In genomic region chr8:120665726-120666455, GRCm38 (mm10) we compare ENCODE assay signal across 8 mouse cellular contexts. TPM values are rescaled to one million over a fixed set of nuclear protein-coding genes. Genes with fewer than 3 reads are reported as not detected.
A peak's percentile ranks its signal among the peaks of the same experiment; 100 is the strongest.
DNase-seq lines count a peak whose midpoint lies in the region; ATAC-seq and TF ChIP-seq lines count a peak whose summit lies in the region.

No protein-coding gene starts in this region.

- no peaks in the 10 kb centered on the region for H3K27me3 ChIP-seq in heart, adult 2 months (ENCODE audit: control insufficient read depth, insufficient read depth, low read length)
- no peaks in the 10 kb centered on the region for H3K27me3 ChIP-seq in embryonic facial prominence, embryonic 11.5 days (ENCODE audit: control insufficient read depth, insufficient read depth, low read length)
- no peaks in the 10 kb centered on the region for H3K27me3 ChIP-seq in neural tube, embryonic 12.5 days (replicated peaks)

- H3K27ac ChIP-seq in heart, adult 2 months: no peak overlapping the region
- H3K27ac ChIP-seq in embryonic facial prominence, embryonic 11.5 days (replicated peaks; ENCODE audit: low read depth, low read length): no peak overlapping the region
- no peak overlapping the region for H3K27ac ChIP-seq in neural tube, embryonic 12.5 days

- H3K4me2 ChIP-seq in embryonic facial prominence, embryonic 11.5 days (ENCODE audit: low read depth, low read length): no peak overlapping the region; the same call in 1 of the 2 replicates
- H3K4me2 ChIP-seq in neural tube, embryonic 12.5 days (replicated peaks): peak overlapping the region; percentile 92

- no peaks in the 10 kb centered on the region for H3K36me3 ChIP-seq in heart, adult 2 months (ENCODE audit: control insufficient read depth, insufficient read depth, low read length)
- H3K36me3 ChIP-seq in embryonic facial prominence, embryonic 11.5 days (replicated peaks; ENCODE audit: control insufficient read depth, insufficient read depth, low read depth, low read length): no peaks in the 10 kb centered on the region; the same call in 1 of the 2 replicates
- peaks cover 13% of the 10 kb centered on the region for H3K36me3 ChIP-seq in neural tube, embryonic 12.5 days

- DNase-seq in heart, adult 2 months: no peak
- DNase-seq in heart, adult 8-10 months (ENCODE audit: low spot score): no peak
- peak; percentile 78 for DNase-seq in A20 (ENCODE audit: low read depth, low spot score)
- DNase-seq in embryonic facial prominence, embryonic 11.5 days (ENCODE audit: low spot score): peak; percentile 36
- peak; percentile 55 to 56 for DNase-seq in kidney, postnatal 36 days
- DNase-seq in adrenal gland, adult 8-10 months: no peak

- H3K79me2 ChIP-seq in heart, adult 2 months (replicated peaks; ENCODE audit: control insufficient read depth, insufficient read depth, low read length): peaks cover 2% of the 10 kb centered on the region

- peak; percentile 34 for TF ChIP-seq CTCF in heart, adult 2 months (IDR thresholded peaks at IDR 0.05)

- H3K9me3 ChIP-seq in embryonic facial prominence, embryonic 11.5 days (replicated peaks; ENCODE audit: control insufficient read depth, low read length): no peaks in the 10 kb centered on the region
- H3K9me3 ChIP-seq in neural tube, embryonic 12.5 days: no peaks in the 10 kb centered on the region

- TF ChIP-seq POLR2A in heart, adult 2 months (IDR thresholded peaks at IDR 0.05; ENCODE audit: insufficient read depth, low read depth, low read length): no peak

- no peak for ATAC-seq in embryonic facial prominence, embryonic 11.5 days (replicated peaks; ENCODE audit: insufficient number of reproducible peaks, low FRiP score, low TSS enrichment, low read depth)
- no peak for ATAC-seq in neural tube, embryonic 12.5 days (ENCODE audit: low FRiP score, low read depth)
- no peak for ATAC-seq in monocyte, adult 5-6 weeks (replicated peaks; ENCODE audit: insufficient number of reproducible peaks, low FRiP score, low TSS enrichment, poor library complexity, severe bottlenecking)

- TF ChIP-seq EP300 in heart, adult 2 months (IDR thresholded peaks at IDR 0.05; ENCODE audit: insufficient read depth, low read depth, low read length): no peak

- H3K4me1 ChIP-seq in heart, adult 2 months (ENCODE audit: control insufficient read depth, insufficient read depth, low read length): peaks cover 9% of the 10 kb centered on the region
- peaks cover 4% of the 10 kb centered on the region; the same call in 1 of the 2 replicates for H3K4me1 ChIP-seq in embryonic facial prominence, embryonic 11.5 days (ENCODE audit: control insufficient read depth, insufficient read depth, low read length)
- H3K4me1 ChIP-seq in neural tube, embryonic 12.5 days: peaks cover 38% of the 10 kb centered on the region

- intact Hi-C loops in heart, adult 2 months (cut with DNase I): no loop called here

- H3K4me3 ChIP-seq in heart, adult 2 months: no peak overlapping the region
- H3K4me3 ChIP-seq in embryonic facial prominence, embryonic 11.5 days (ENCODE audit: low read depth, low read length): 0 out of 2 replicates have a peak overlapping the region, but pooled peaks have one; percentile 1
- peak overlapping the region; percentile 88; the same call in 1 of the 2 replicates for H3K4me3 ChIP-seq in neural tube, embryonic 12.5 days

- 75% methylated on average over 3 of the region's 3 CpGs for WGBS in heart, adult 2 months
- 63% methylated on average over 3 of the region's 3 CpGs for WGBS in embryonic facial prominence, embryonic 11.5 days
- WGBS in neural tube, embryonic 12.5 days: 83% methylated on average over 3 of the region's 3 CpGs

- no peak overlapping the region for H3K9ac ChIP-seq in heart, adult 2 months (ENCODE audit: low read depth, low read length)
- no peak overlapping the region for H3K9ac ChIP-seq in embryonic facial prominence, embryonic 11.5 days (replicated peaks; ENCODE audit: low read length)
- H3K9ac ChIP-seq in neural tube, embryonic 12.5 days: peak overlapping the region; percentile 96; the same call in 1 of the 2 replicates

RNA-seq across cellular contexts. Expression of gene Gm27021, which starts 2.0 kb away (rescaled TPM):
- total RNA-seq in heart, adult 2 months (2021): not detected
- polyA plus RNA-seq in heart, adult 2 months (2012; rRNA removed): not detected in 2 replicates
- not detected for total RNA-seq in heart, adult 8-10 months (2022)
- polyA plus RNA-seq in embryonic facial prominence, embryonic 11.5 days (2014; fragmentation: Nextera tagmentation; extraction: Ambion mirVana): 1.8 and 3.0 TPM in 2 replicates
- 2.4 and 6.3 TPM in 2 replicates for polyA plus RNA-seq in neural tube, embryonic 12.5 days (2016; fragmentation: Nextera tagmentation; extraction: Ambion mirVana)
- total RNA-seq in adrenal gland, adult 8-10 months (2022): 1 to 10 TPM in 1 of 4 experiments, not detected in 3; 1.4 TPM
- total RNA-seq in monocyte, adult 5-6 weeks (2017): not detected in 3 replicates

RNA-seq across cellular contexts. Expression of gene Cox4i1, which starts 2.1 kb away (rescaled TPM):
- 1,000 to 10,000 TPM; 4,113 to 4,965 TPM for total RNA-seq in heart, adult 2 months (2021)
- 4,656 and 4,851 TPM in 2 replicates for polyA plus RNA-seq in heart, adult 2 months (2012; rRNA removed)
- total RNA-seq in heart, adult 8-10 months (2022): 1,000 to 10,000 TPM; 4,385 to 5,037 (median 4,791) TPM
- 854 and 888 TPM in 2 replicates for polyA plus RNA-seq in embryonic facial prominence, embryonic 11.5 days (2014; fragmentation: Nextera tagmentation; extraction: Ambion mirVana)
- 950 and 1,041 TPM in 2 replicates for polyA plus RNA-seq in neural tube, embryonic 12.5 days (2016; fragmentation: Nextera tagmentation; extraction: Ambion mirVana)
- total RNA-seq in adrenal gland, adult 8-10 months (2022): 1,000 to 10,000 TPM in 3 of 4 experiments, 100 to 1,000 TPM in 1; 952 to 1,243 (median 1,190) TPM
- 315 to 382 TPM (median 356 TPM) in 3 replicates for total RNA-seq in monocyte, adult 5-6 weeks (2017)

RNA-seq across cellular contexts. Expression of gene Emc8, which starts 2.5 kb away (rescaled TPM):
- 10 to 100 TPM; 42.2 to 46.3 TPM for total RNA-seq in heart, adult 2 months (2021)
- 34.1 and 36.9 TPM in 2 replicates for polyA plus RNA-seq in heart, adult 2 months (2012; rRNA removed)
- total RNA-seq in heart, adult 8-10 months (2022): 10 to 100 TPM; 44.3 to 57.6 (median 46.7) TPM
- 322 and 338 TPM in 2 replicates for polyA plus RNA-seq in embryonic facial prominence, embryonic 11.5 days (2014; fragmentation: Nextera tagmentation; extraction: Ambion mirVana)
- polyA plus RNA-seq in neural tube, embryonic 12.5 days (2016; fragmentation: Nextera tagmentation; extraction: Ambion mirVana): 204 and 214 TPM in 2 replicates
- total RNA-seq in adrenal gland, adult 8-10 months (2022): 100 to 1,000 TPM in 2 of 4 experiments, 10 to 100 TPM in 2; 80.9 to 130 (median 112) TPM
- total RNA-seq in monocyte, adult 5-6 weeks (2017): 12.1 to 40.3 TPM (median 26.7 TPM) in 3 replicates

RNA-seq across cellular contexts. Expression of gene 1190005I06Rik, which starts 18.5 kb away (rescaled TPM):
- total RNA-seq in heart, adult 2 months (2021): 1 to 10 TPM; 3.9 to 5.3 TPM
- polyA plus RNA-seq in heart, adult 2 months (2012; rRNA removed): 3.0 and 6.0 TPM in 2 replicates
- total RNA-seq in heart, adult 8-10 months (2022): 1 to 10 TPM; 3.0 to 5.7 (median 4.3) TPM
- polyA plus RNA-seq in embryonic facial prominence, embryonic 11.5 days (2014; fragmentation: Nextera tagmentation; extraction: Ambion mirVana): 3.4 and 5.9 TPM in 2 replicates
- 4.0 and 6.3 TPM in 2 replicates for polyA plus RNA-seq in neural tube, embryonic 12.5 days (2016; fragmentation: Nextera tagmentation; extraction: Ambion mirVana)
- 10 to 100 TPM in 1 of 4 experiments, 1 to 10 TPM in 3; 5.6 to 10.8 (median 7.9) TPM for total RNA-seq in adrenal gland, adult 8-10 months (2022)
- total RNA-seq in monocyte, adult 5-6 weeks (2017): not detected in 3 replicates

Comparison
In these comparisons a context has a peak if more than half of its experiments do, and no peak if none do; other contexts are left out.
1. DNase-seq: peak in A20 (single experiment), embryonic facial prominence, embryonic 11.5 days (single experiment) and kidney, postnatal 36 days (2 of 2); none in heart, adult 2 months (0 of 2), heart, adult 8-10 months (single experiment) and adrenal gland, adult 8-10 months (single experiment).